Mouse (Mus musculus): ENCODE results near the gene Slc17a9. TPM values are rescaled to one million over a fixed set of nuclear protein-coding genes. Genes with fewer than 3 reads are reported as not detected.

Slc17a9 gene
- polyA plus RNA-seq, 1 experiment = 16.0 TPM

DNA sequence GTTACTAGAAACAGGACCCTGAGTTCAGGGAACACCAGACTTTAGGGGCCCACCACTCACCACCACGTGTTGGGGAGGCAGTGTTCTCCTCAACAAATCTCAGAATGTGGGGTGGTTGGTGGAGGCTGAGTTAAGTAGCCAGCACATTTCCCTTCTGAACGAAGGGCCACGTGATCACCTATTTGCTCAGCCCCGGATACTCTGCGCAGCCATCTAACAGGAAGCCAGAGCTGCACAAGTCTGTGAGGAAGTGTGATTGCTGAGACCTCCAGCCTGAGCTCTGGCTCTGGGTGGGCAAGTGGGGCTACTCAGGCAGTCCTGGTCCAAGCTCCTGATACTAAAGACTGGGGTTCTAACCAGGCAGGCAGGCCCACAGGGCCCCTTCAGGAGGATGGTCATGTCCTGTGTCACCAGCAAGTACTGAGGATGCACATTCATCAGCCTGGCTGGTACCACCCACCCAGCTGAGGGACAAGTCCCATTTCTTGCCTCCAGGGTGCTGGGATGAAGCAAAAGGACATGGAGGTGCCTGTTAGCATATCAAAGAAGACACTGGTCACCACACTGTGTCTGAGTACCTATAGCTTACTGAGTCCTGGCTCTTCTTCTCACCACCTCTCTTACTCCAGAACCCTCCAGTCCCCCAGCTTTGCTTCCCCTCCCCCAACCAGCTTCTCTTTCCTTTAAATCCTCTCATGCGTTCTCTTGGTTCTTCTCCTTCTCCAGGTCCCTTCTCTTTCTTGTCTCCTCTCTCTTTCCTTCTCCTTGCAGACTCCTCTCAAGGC, 1.8 kb downstream of the Slc17a9 start:
- Histone ChIP-seq H3K4me3 (ENCODE audit: control insufficient read depth, low read depth, low read length) (no peak overlapping the region), H3K27ac (ENCODE audit: control insufficient read depth, insufficient read depth, low read depth, low read length) (no peak overlapping the region), H3K36me3 (ENCODE audit: control insufficient read depth, insufficient read depth, low read length) (no peaks in the 10 kb centered on the region), H3K27me3 (ENCODE audit: control insufficient read depth, insufficient read depth, low read length) (no peaks in the 10 kb centered on the region), H3K4me1 (ENCODE audit: control insufficient read depth, insufficient read depth, low read length) (peaks cover 23% of the 10 kb centered on the region)
- TF ChIP-seq POLR2A (IDR thresholded peaks at IDR 0.05; ENCODE audit: control insufficient read depth, low read depth, low read length) = no peak
- TF ChIP-seq CTCF (IDR thresholded peaks at IDR 0.05; ENCODE audit: control insufficient read depth, insufficient read depth, insufficient replicate concordance, low read depth, low read length) = no peak

- TF ChIP-seq CTCF (IDR thresholded peaks at IDR 0.05; ENCODE audit: control insufficient read depth, insufficient read depth, insufficient replicate concordance, low read depth, low read length) (no peak), POLR2A (IDR thresholded peaks at IDR 0.05; ENCODE audit: control insufficient read depth, low read depth, low read length) (no peak)
- H3K27me3 ChIP-seq (ENCODE audit: control insufficient read depth, insufficient read depth, low read length) = no peaks in the 10 kb centered on the region
- H3K4me3 ChIP-seq (ENCODE audit: control insufficient read depth, low read depth, low read length) = no peak overlapping the region
- H3K36me3 ChIP-seq (ENCODE audit: control insufficient read depth, insufficient read depth, low read length) = no peaks in the 10 kb centered on the region
- H3K27ac ChIP-seq (ENCODE audit: control insufficient read depth, insufficient read depth, low read depth, low read length) = no peak overlapping the region
- peaks cover 23% of the 10 kb centered on the region for H3K4me1 ChIP-seq (ENCODE audit: control insufficient read depth, insufficient read depth, low read length)
These were observed 2.6 kb downstream of the Slc17a9 start for GRCm38 (mm10) chr2:180727613-180728021.

- TF ChIP-seq POLR2A (IDR thresholded peaks at IDR 0.05; ENCODE audit: control insufficient read depth, low read depth, low read length) = no peak
- no peak for TF ChIP-seq CTCF (IDR thresholded peaks at IDR 0.05; ENCODE audit: control insufficient read depth, insufficient read depth, insufficient replicate concordance, low read depth, low read length)
These were observed 6.0 kb downstream of the Slc17a9 start for GRCm38 (mm10) chr2:180731036-180731435.

DNA sequence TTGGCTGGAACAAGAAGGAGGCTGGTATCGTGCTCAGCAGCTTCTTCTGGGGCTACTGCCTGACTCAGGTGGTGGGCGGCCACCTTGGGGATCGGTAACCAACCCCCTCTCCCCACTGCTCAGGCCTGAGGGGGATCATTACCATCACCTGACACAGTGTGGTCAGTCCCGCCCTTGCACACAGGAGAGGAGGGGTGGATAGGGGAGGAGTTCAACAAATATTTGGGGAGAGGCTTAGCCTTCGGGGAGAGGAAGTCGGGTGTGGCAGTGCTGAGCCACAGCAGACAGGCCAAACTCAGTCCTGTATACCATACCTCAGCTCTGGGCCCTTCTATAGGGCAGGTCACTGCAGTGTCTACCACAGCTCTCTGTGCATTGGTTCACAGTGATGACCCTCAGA, 6.9 kb downstream of the Slc17a9 start:
- peaks cover under 1% of the 10 kb centered on the region for H3K4me1 ChIP-seq (ENCODE audit: control insufficient read depth, insufficient read depth, low read length)
- TF ChIP-seq CTCF (IDR thresholded peaks at IDR 0.05; ENCODE audit: control insufficient read depth, insufficient read depth, insufficient replicate concordance, low read depth, low read length) (no peak), POLR2A (IDR thresholded peaks at IDR 0.05; ENCODE audit: control insufficient read depth, low read depth, low read length) (no peak)
- H3K36me3 ChIP-seq (ENCODE audit: control insufficient read depth, insufficient read depth, low read length) = no peaks in the 10 kb centered on the region
- H3K27ac ChIP-seq (ENCODE audit: control insufficient read depth, insufficient read depth, low read depth, low read length) = no peak overlapping the region
- no peak overlapping the region for H3K4me3 ChIP-seq (ENCODE audit: control insufficient read depth, low read depth, low read length)
- no peaks in the 10 kb centered on the region for H3K27me3 ChIP-seq (ENCODE audit: control insufficient read depth, insufficient read depth, low read length)

More at GRCm38 (mm10) chr2:180731036-180731435, 6.0 kb downstream of the Slc17a9 start:
- Histone ChIP-seq H3K36me3 (ENCODE audit: control insufficient read depth, insufficient read depth, low read length) (no peaks in the 10 kb centered on the region), H3K4me1 (ENCODE audit: control insufficient read depth, insufficient read depth, low read length) (peaks cover 7% of the 10 kb centered on the region), H3K27me3 (ENCODE audit: control insufficient read depth, insufficient read depth, low read length) (no peaks in the 10 kb centered on the region), H3K4me3 (ENCODE audit: control insufficient read depth, low read depth, low read length) (no peak overlapping the region), H3K27ac (ENCODE audit: control insufficient read depth, insufficient read depth, low read depth, low read length) (no peak overlapping the region)

DNA sequence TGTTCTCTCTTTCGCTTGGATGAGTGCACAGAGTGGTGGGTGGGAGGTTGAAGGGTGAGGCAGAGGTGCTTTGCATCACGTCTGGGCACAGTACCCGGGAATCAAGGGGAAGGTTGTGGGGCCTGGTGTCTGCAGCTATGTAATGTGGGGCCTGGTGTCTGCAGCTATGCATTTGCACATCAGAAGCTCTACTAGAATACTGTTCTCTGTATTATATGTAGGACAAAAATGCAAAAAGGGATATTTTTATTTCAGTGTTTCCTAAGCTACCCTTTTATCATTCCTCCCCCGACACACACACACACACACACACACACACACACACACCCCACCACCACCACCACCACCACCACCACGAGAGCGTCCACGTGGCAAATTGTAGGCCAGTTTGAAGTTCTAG, 10.2 kb downstream of the Slc17a9 start:
- no peaks in the 10 kb centered on the region for H3K27me3 ChIP-seq (ENCODE audit: control insufficient read depth, insufficient read depth, low read length)
- no peak overlapping the region for H3K4me3 ChIP-seq (ENCODE audit: control insufficient read depth, low read depth, low read length)
- H3K4me1 ChIP-seq (ENCODE audit: control insufficient read depth, insufficient read depth, low read length) = no peaks in the 10 kb centered on the region; the same call in 1 of the 2 replicates
- no peak overlapping the region for H3K27ac ChIP-seq (ENCODE audit: control insufficient read depth, insufficient read depth, low read depth, low read length)
- TF ChIP-seq CTCF (IDR thresholded peaks at IDR 0.05; ENCODE audit: control insufficient read depth, insufficient read depth, insufficient replicate concordance, low read depth, low read length) (no peak), POLR2A (IDR thresholded peaks at IDR 0.05; ENCODE audit: control insufficient read depth, low read depth, low read length) (no peak)
- no peaks in the 10 kb centered on the region for H3K36me3 ChIP-seq (ENCODE audit: control insufficient read depth, insufficient read depth, low read length)

DNA sequence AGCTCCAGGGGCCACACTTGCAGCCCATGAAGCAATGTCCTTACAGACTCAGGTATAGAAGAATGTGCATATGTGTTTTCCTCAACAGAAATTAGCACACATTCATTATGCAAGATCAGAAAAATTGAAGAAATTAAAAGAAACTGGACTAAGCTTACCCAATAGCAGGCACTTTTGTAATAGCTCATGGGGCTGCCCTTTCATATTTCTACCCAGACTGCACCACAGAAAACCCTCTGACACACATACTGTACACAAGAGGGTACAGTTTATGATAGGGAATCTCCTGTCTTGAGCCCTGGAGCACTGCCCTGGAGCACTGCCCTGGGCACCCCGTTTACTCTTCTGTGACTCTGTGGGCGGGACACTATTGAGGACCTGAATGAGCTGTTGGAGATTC, 12.9 kb downstream of the Slc17a9 start:
- no peak overlapping the region for H3K27ac ChIP-seq (ENCODE audit: control insufficient read depth, insufficient read depth, low read depth, low read length)
- H3K4me3 ChIP-seq (ENCODE audit: control insufficient read depth, low read depth, low read length) = no peak overlapping the region
- no peaks in the 10 kb centered on the region for H3K36me3 ChIP-seq (ENCODE audit: control insufficient read depth, insufficient read depth, low read length)
- H3K27me3 ChIP-seq (ENCODE audit: control insufficient read depth, insufficient read depth, low read length) = no peaks in the 10 kb centered on the region
- no peak for TF ChIP-seq CTCF (IDR thresholded peaks at IDR 0.05; ENCODE audit: control insufficient read depth, insufficient read depth, insufficient replicate concordance, low read depth, low read length)
- no peak for TF ChIP-seq POLR2A (IDR thresholded peaks at IDR 0.05; ENCODE audit: control insufficient read depth, low read depth, low read length)
- no peaks in the 10 kb centered on the region for H3K4me1 ChIP-seq (ENCODE audit: control insufficient read depth, insufficient read depth, low read length)

DNA sequence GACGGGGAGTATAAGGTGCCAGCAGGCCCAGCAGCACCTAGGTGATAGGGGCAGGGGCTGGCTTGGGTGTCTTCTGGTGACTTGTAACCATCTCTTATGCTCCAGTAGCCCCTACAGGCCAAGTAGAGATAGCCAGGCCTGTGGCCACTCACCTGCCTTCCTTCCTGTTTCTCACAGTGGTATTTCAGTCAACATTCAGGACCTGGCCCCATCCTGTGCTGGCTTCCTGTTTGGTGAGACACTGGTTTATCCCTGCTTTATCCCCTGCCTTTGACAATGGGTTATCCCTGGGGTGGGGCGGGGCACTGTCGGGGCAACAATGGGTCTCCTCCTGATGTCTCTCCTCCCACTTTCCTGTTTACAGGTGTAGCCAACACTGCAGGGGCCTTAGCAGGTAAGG, 15.3 kb downstream of the Slc17a9 start:
- no peak overlapping the region for H3K4me3 ChIP-seq (ENCODE audit: control insufficient read depth, low read depth, low read length)
- H3K4me1 ChIP-seq (ENCODE audit: control insufficient read depth, insufficient read depth, low read length) = peaks cover 3% of the 10 kb centered on the region; the same call in 1 of the 2 replicates
- H3K36me3 ChIP-seq (ENCODE audit: control insufficient read depth, insufficient read depth, low read length) = no peaks in the 10 kb centered on the region
- H3K27me3 ChIP-seq (ENCODE audit: control insufficient read depth, insufficient read depth, low read length) = no peaks in the 10 kb centered on the region
- H3K27ac ChIP-seq (ENCODE audit: control insufficient read depth, insufficient read depth, low read depth, low read length) = no peak overlapping the region
- no peak for TF ChIP-seq POLR2A (IDR thresholded peaks at IDR 0.05; ENCODE audit: control insufficient read depth, low read depth, low read length)
- no peak for TF ChIP-seq CTCF (IDR thresholded peaks at IDR 0.05; ENCODE audit: control insufficient read depth, insufficient read depth, insufficient replicate concordance, low read depth, low read length)
